Mouse (Mus musculus): ENCODE measurements at regions not wholly inside any gene's neighbourhood (a gene's known extent, or its start where the extent isn't known, plus 50 kb on each side); places are given as distances from the start of the nearest gene placed in this dataset.

GRCm38 (mm10) chr13:53996867-53997266 is 58.6 kb downstream of the Drd1 start:
- H3K4me3 ChIP-seq (replicated peaks; ENCODE audit: control insufficient read depth, low read depth, low read length): no peak overlapping the region
- no peak for TF ChIP-seq CTCF (IDR thresholded peaks at IDR 0.05; ENCODE audit: control insufficient read depth, insufficient read depth, low read length)
- TF ChIP-seq POLR2A (IDR thresholded peaks at IDR 0.05; ENCODE audit: borderline replicate concordance, control insufficient read depth, low read depth, low read length): no peak
- no peaks in the 10 kb centered on the region for H3K4me1 ChIP-seq (ENCODE audit: control insufficient read depth, insufficient read depth, low read length)
- H3K27ac ChIP-seq (ENCODE audit: control insufficient read depth, insufficient read depth, low read depth, low read length, poor library complexity): no peak overlapping the region
- 54% methylated on average over 1 of the region's 1 CpGs for WGBS

- Histone ChIP-seq H3K4me1 (ENCODE audit: control insufficient read depth, insufficient read depth, low read length) (no peaks in the 10 kb centered on the region), H3K4me3 (replicated peaks; ENCODE audit: control insufficient read depth, low read depth, low read length) (no peak overlapping the region), H3K27ac (ENCODE audit: control insufficient read depth, insufficient read depth, low read depth, low read length, poor library complexity) (no peak overlapping the region)
- WGBS: 54% methylated on average over 7 of the region's 7 CpGs
- TF ChIP-seq CTCF (IDR thresholded peaks at IDR 0.05; ENCODE audit: control insufficient read depth, insufficient read depth, low read length) (no peak), POLR2A (IDR thresholded peaks at IDR 0.05; ENCODE audit: borderline replicate concordance, control insufficient read depth, low read depth, low read length) (no peak)
Measured at GRCm38 (mm10) chr13:53992863-53993451, 62.5 kb downstream of the Drd1 start.

- Histone ChIP-seq H3K4me1 (ENCODE audit: control insufficient read depth, insufficient read depth, low read length) (no peaks in the 10 kb centered on the region), H3K4me3 (replicated peaks; ENCODE audit: control insufficient read depth, low read depth, low read length) (no peak overlapping the region), H3K27ac (ENCODE audit: control insufficient read depth, insufficient read depth, low read depth, low read length, poor library complexity) (no peak overlapping the region)
- no peak for TF ChIP-seq CTCF (IDR thresholded peaks at IDR 0.05; ENCODE audit: control insufficient read depth, insufficient read depth, low read length)
- no peak for TF ChIP-seq POLR2A (IDR thresholded peaks at IDR 0.05; ENCODE audit: borderline replicate concordance, control insufficient read depth, low read depth, low read length)
- 19% methylated on average over 2 of the region's 2 CpGs for WGBS
Measured at GRCm38 (mm10) chr13:53979226-53979625, 76.3 kb downstream of the Drd1 start.

GRCm38 (mm10) chr13:53969421-53969820 is 86.1 kb downstream of the Drd1 start:
- Histone ChIP-seq H3K4me3 (replicated peaks; ENCODE audit: control insufficient read depth, low read depth, low read length) (no peak overlapping the region), H3K27ac (ENCODE audit: control insufficient read depth, insufficient read depth, low read depth, low read length, poor library complexity) (no peak overlapping the region), H3K4me1 (ENCODE audit: control insufficient read depth, insufficient read depth, low read length) (no peaks in the 10 kb centered on the region)
- WGBS: 67% methylated on average over 2 of the region's 2 CpGs
- TF ChIP-seq POLR2A (IDR thresholded peaks at IDR 0.05; ENCODE audit: borderline replicate concordance, control insufficient read depth, low read depth, low read length) (no peak), CTCF (IDR thresholded peaks at IDR 0.05; ENCODE audit: control insufficient read depth, insufficient read depth, low read length) (no peak)

GRCm38 (mm10) chr13:53956167-53956566 is 99.3 kb downstream of the Drd1 start:
- TF ChIP-seq CTCF (IDR thresholded peaks at IDR 0.05; ENCODE audit: control insufficient read depth, insufficient read depth, low read length) (no peak), POLR2A (IDR thresholded peaks at IDR 0.05; ENCODE audit: borderline replicate concordance, control insufficient read depth, low read depth, low read length) (no peak)
- WGBS: 86% methylated on average over 15 of the region's 15 CpGs
- no peaks in the 10 kb centered on the region for H3K4me1 ChIP-seq (ENCODE audit: control insufficient read depth, insufficient read depth, low read length)

GRCm38 (mm10) chr13:53948056-53948455 is 107.4 kb downstream of the Drd1 start:
- Histone ChIP-seq H3K27ac (ENCODE audit: control insufficient read depth, insufficient read depth, low read depth, low read length, poor library complexity) (no peak overlapping the region), H3K4me3 (replicated peaks; ENCODE audit: control insufficient read depth, low read depth, low read length) (no peak overlapping the region), H3K4me1 (ENCODE audit: control insufficient read depth, insufficient read depth, low read length) (no peaks in the 10 kb centered on the region)
- 6% methylated on average over 4 of the region's 4 CpGs for WGBS
- TF ChIP-seq CTCF (IDR thresholded peaks at IDR 0.05; ENCODE audit: control insufficient read depth, insufficient read depth, low read length) (no peak), POLR2A (IDR thresholded peaks at IDR 0.05; ENCODE audit: borderline replicate concordance, control insufficient read depth, low read depth, low read length) (no peak)

More at GRCm38 (mm10) chr13:53956167-53956566, 99.3 kb downstream of the Drd1 start:
- H3K4me3 ChIP-seq (replicated peaks; ENCODE audit: control insufficient read depth, low read depth, low read length): no peak overlapping the region
- H3K27ac ChIP-seq (ENCODE audit: control insufficient read depth, insufficient read depth, low read depth, low read length, poor library complexity): no peak overlapping the region

- TF ChIP-seq CTCF (IDR thresholded peaks at IDR 0.05; ENCODE audit: control insufficient read depth, insufficient read depth, low read length) (no peak), POLR2A (IDR thresholded peaks at IDR 0.05; ENCODE audit: borderline replicate concordance, control insufficient read depth, low read depth, low read length) (no peak)
- 39% methylated on average over 5 of the region's 5 CpGs for WGBS
- H3K4me1 ChIP-seq (ENCODE audit: control insufficient read depth, insufficient read depth, low read length): no peaks in the 10 kb centered on the region
- H3K4me3 ChIP-seq (replicated peaks; ENCODE audit: control insufficient read depth, low read depth, low read length): no peak overlapping the region
- H3K27ac ChIP-seq (ENCODE audit: control insufficient read depth, insufficient read depth, low read depth, low read length, poor library complexity): no peak overlapping the region
Measured at GRCm38 (mm10) chr13:53945681-53946080, 109.8 kb downstream of the Drd1 start.

GRCm38 (mm10) chr13:53941005-53941747 is 114.3 kb downstream of the Drd1 start:
- no peaks in the 10 kb centered on the region for H3K4me1 ChIP-seq (ENCODE audit: control insufficient read depth, insufficient read depth, low read length)
- TF ChIP-seq CTCF (IDR thresholded peaks at IDR 0.05; ENCODE audit: control insufficient read depth, insufficient read depth, low read length) (no peak), POLR2A (IDR thresholded peaks at IDR 0.05; ENCODE audit: borderline replicate concordance, control insufficient read depth, low read depth, low read length) (no peak)
- 81% methylated on average over 13 of the region's 13 CpGs for WGBS
- no peak overlapping the region for H3K27ac ChIP-seq (ENCODE audit: control insufficient read depth, insufficient read depth, low read depth, low read length, poor library complexity)
- H3K4me3 ChIP-seq (replicated peaks; ENCODE audit: control insufficient read depth, low read depth, low read length): no peak overlapping the region
